Mouse (Mus musculus) CH12.LX (cell line): ENCODE results near the gene Ssbp3. TPM values are rescaled to one million over a fixed set of nuclear protein-coding genes. Genes with fewer than 3 reads are reported as not detected.
A peak's percentile ranks its signal among the peaks of the same experiment; 100 is the strongest.

ENCODE experiments used
- DNase-seq: peaks from one replicate; pipeline ENCODE4 v3.0.0-alpha.2; 2013; ENCODE audit errors: extremely low read depth
- H3K27ac ChIP-seq: 2 replicates; pipeline ENCODE4 v1.5.1; 2012; ENCODE audit warnings: low read depth, mild to moderate bottlenecking, control low read depth, moderate library complexity; ENCODE audit not compliant: insufficient read depth
- H3K27me3 ChIP-seq: replicated peaks from 2 replicates; pipeline ENCODE3; 2012; ENCODE audit warnings: inconsistent platforms
- H3K36me3 ChIP-seq, 2 experiments: replicated peaks in 1 of 2; 2 replicates each; pipeline versions ENCODE3 to v1.6.1; 2012; ENCODE audit warnings: inconsistent platforms in 1 of 2, low read length in 1 of 2, mild to moderate bottlenecking in 1 of 2, mixed read lengths in 1 of 2, moderate library complexity in 1 of 2; ENCODE audit not compliant: control insufficient read depth in 1 of 2, insufficient read depth in 1 of 2
- H3K4me1 ChIP-seq, 2 experiments: 2 replicates each; pipeline ENCODE4 v1.6.1; 2012; ENCODE audit warnings: inconsistent platforms in 1 of 2, moderate library complexity in 1 of 2; ENCODE audit not compliant: insufficient read depth in 2 of 2, control insufficient read depth in 1 of 2
- H3K4me2 ChIP-seq: 2 replicates; pipeline ENCODE4 v1.6.1; 2012; ENCODE audit warnings: low read depth, mild to moderate bottlenecking, control low read depth; ENCODE audit not compliant: poor library complexity, insufficient read depth, severe bottlenecking
- H3K4me3 ChIP-seq, 3 experiments: fragments of 150-350 bp in 1 of 3; sonication (generic) in 1 of 3; replicated peaks in 1 of 3; 2 replicates each; pipeline versions ENCODE3 to v1.5.1; 2011 to 2012; ENCODE audit warnings: low read depth in 2 of 3, low read length in 2 of 3, mild to moderate bottlenecking in 2 of 3, moderate library complexity in 2 of 3, control low read depth in 1 of 3, improper control_type of control experiment in 1 of 3, inconsistent platforms in 1 of 3, mixed read lengths in 1 of 3; ENCODE audit not compliant: poor library complexity in 1 of 3
- H3K79me2 ChIP-seq: replicated peaks from 2 replicates; pipeline ENCODE4 v1.6.1; 2012; ENCODE audit warnings: mild to moderate bottlenecking, moderate library complexity; ENCODE audit not compliant: control insufficient read depth, poor library complexity, insufficient read depth, severe bottlenecking; ENCODE audit errors: extremely low read depth
- H3K9ac ChIP-seq: 2 replicates; pipeline ENCODE4 v1.6.1; 2012; ENCODE audit warnings: low read depth, mild to moderate bottlenecking, control low read depth, moderate library complexity; ENCODE audit not compliant: insufficient read depth
- H3K9me3 ChIP-seq: replicated peaks from 2 replicates; pipeline ENCODE3; 2012; ENCODE audit warnings: low read length, inconsistent platforms, mixed read lengths
- CHD2 ChIP-seq: IDR thresholded peaks from 2 replicates; pipeline ENCODE4 v1.6.1; 2011; ENCODE audit warnings: low read length, improper control_type of control experiment
- E2F4 ChIP-seq: IDR thresholded peaks from 2 replicates; pipeline ENCODE4 v1.6.1; 2011; ENCODE audit warnings: low read depth, low read length, improper control_type of control experiment; ENCODE audit not compliant: insufficient replicate concordance
- EP300 ChIP-seq: IDR thresholded peaks from 2 replicates; pipeline ENCODE4 v1.6.1; 2011; ENCODE audit warnings: low read length, improper control_type of control experiment
- HCFC1 ChIP-seq: IDR thresholded peaks from 2 replicates; pipeline ENCODE4 v1.6.1; 2012; ENCODE audit warnings: low read depth, mild to moderate bottlenecking, inconsistent platforms, low read length, improper control_type of control experiment
- KAT2A ChIP-seq: IDR thresholded peaks from 2 replicates; pipeline ENCODE4 v1.6.1; 2012; ENCODE audit warnings: low read length, improper control_type of control experiment, inconsistent platforms; ENCODE audit not compliant: insufficient replicate concordance
- MAFK ChIP-seq: IDR thresholded peaks from 2 replicates; pipeline ENCODE4 v1.6.1; 2011; ENCODE audit warnings: low read length, improper control_type of control experiment; ENCODE audit not compliant: insufficient replicate concordance
- MEF2A ChIP-seq: IDR thresholded peaks from 2 replicates; pipeline ENCODE4 v1.6.1; 2014; ENCODE audit warnings: low read depth, mild to moderate bottlenecking, inconsistent platforms, low read length, improper control_type of control experiment, borderline replicate concordance
- MXI1 ChIP-seq: IDR thresholded peaks from 2 replicates; pipeline ENCODE4 v1.6.1; 2011; ENCODE audit warnings: mild to moderate bottlenecking, low read depth, low read length, improper control_type of control experiment
- NRF1 ChIP-seq: IDR thresholded peaks from 2 replicates; pipeline ENCODE4 v1.6.1; 2014; ENCODE audit warnings: low read depth, mild to moderate bottlenecking, inconsistent platforms, low read length, improper control_type of control experiment, moderate library complexity
- POLR2A ChIP-seq: IDR thresholded peaks from 2 replicates; pipeline ENCODE4 v1.6.1; 2011; ENCODE audit warnings: low read depth, mild to moderate bottlenecking, improper control_type of control experiment, low read length
- RAD21 ChIP-seq: IDR thresholded peaks from 2 replicates; pipeline ENCODE4 v1.6.1; 2011; ENCODE audit warnings: low read depth, mild to moderate bottlenecking, low read length, improper control_type of control experiment, moderate library complexity
- TCF12 ChIP-seq: IDR thresholded peaks from 2 replicates; pipeline ENCODE4 v1.6.1; 2014; ENCODE audit warnings: low read depth, mild to moderate bottlenecking, inconsistent platforms, low read length, improper control_type of control experiment
- USF2 ChIP-seq: conservative IDR thresholded peaks from 2 replicates; pipeline ENCODE4 v1.6.1; 2011; ENCODE audit warnings: low read depth, low read length, improper control_type of control experiment
- ZC3H11A ChIP-seq: IDR thresholded peaks from 2 replicates; pipeline ENCODE4 v1.6.1; 2012; ENCODE audit warnings: low read depth, mild to moderate bottlenecking, inconsistent platforms, low read length, improper control_type of control experiment
- ZNF384 ChIP-seq: IDR thresholded peaks from 2 replicates; pipeline ENCODE4 v1.6.1; 2012; ENCODE audit warnings: low read depth, low read length, improper control_type of control experiment, inconsistent platforms
- dilution Hi-C: fragments of 300-500 bp; cut with MboI; formaldehyde crosslinking; loops from 2 replicates; pipeline ENCODE4 v1.14.3; 2020; ENCODE audit warnings: low sequenced_read_pairs; ENCODE audit not compliant: extremely low pct_unique_long_range_greater_than_20kb, extremely low pct_ligation_motif_present
- in situ Hi-C: fragments of 300-500 bp; cut with MboI; formaldehyde crosslinking; loops from 3 replicates; pipeline ENCODE4 v1.14.3; 2019; ENCODE audit warnings: low sequenced_read_pairs, low pct_ligation_motif_present, low pct_unique_long_range_greater_than_20kb, mixed read lengths
- polyA plus RNA-seq: library from polyadenylated mRNA; unstranded; fragments of >175 nt; gene quantifications from 2 replicates; pipeline ENCODE4 v1.2.1, GENCODE M21; 2012; ENCODE audit warnings: low read depth; ENCODE audit not compliant: insufficient read length
- total RNA-seq, 2 experiments: library from RNA; depleted of rRNA; stranded (reverse); fragments of 300-350 nt in 1 of 2; fragments of >200 nt in 1 of 2; gene quantifications; 2 replicates each; pipeline ENCODE4 v1.2.3; 2012 to 2014

The Ssbp3 gene
- total and polyA plus RNA-seq, 3 experiments = 32.4 to 129 (median 76.5) TPM

GRCm38 (mm10) chr4:107051889-107052288, 141.4 kb downstream of the Ssbp3 start:
- no peaks in the 10 kb centered on the region for H3K27me3 ChIP-seq
- H3K4me2 ChIP-seq = no peak overlapping the region
- in situ Hi-C loops (no loop called here), dilution Hi-C loops (no loop called here)
- peaks cover 9 to 57% of the 10 kb centered on the region in 2 experiments for H3K4me1 ChIP-seq
- no peak for DNase-seq
- H3K4me3 ChIP-seq = no peak overlapping the region
- H3K27ac ChIP-seq = no peak overlapping the region
- no peaks in the 10 kb centered on the region for H3K9me3 ChIP-seq
- no peak overlapping the region for H3K9ac ChIP-seq
- TF ChIP-seq MAFK (no peak), NRF1 (no peak), E2F4 (no peak), POLR2A (no peak), RAD21 (no peak), ZNF384 (no peak), ZC3H11A (no peak), MXI1 (no peak), CHD2 (no peak)
- peaks cover 26 to 57% of the 10 kb centered on the region in 2 experiments for H3K36me3 ChIP-seq
- H3K79me2 ChIP-seq = no peaks in the 10 kb centered on the region

- TF ChIP-seq USF2 = no peak
- TF ChIP-seq HCFC1 = no peak
- 0 out of 2 replicates have a peak, but pooled peaks have one; percentile 31 for TF ChIP-seq KAT2A
- TF ChIP-seq MEF2A = no peak
- TF ChIP-seq, all 38 proteins: peak for 1
- peak; percentile 69 for DNase-seq
These were observed 142.6 kb downstream of the Ssbp3 start for GRCm38 (mm10) chr4:107052962-107053553.

GRCm38 (mm10) chr4:107056088-107056487, 145.6 kb downstream of the Ssbp3 start:
- no peak overlapping the region for H3K4me3 ChIP-seq
- dilution Hi-C loops (no loop called here), in situ Hi-C loops (no loop called here)
- H3K27ac ChIP-seq = no peak overlapping the region
- H3K79me2 ChIP-seq = no peaks in the 10 kb centered on the region
- peaks cover 7 to 28% of the 10 kb centered on the region in 2 experiments for H3K4me1 ChIP-seq
- H3K4me2 ChIP-seq = no peak overlapping the region
- no peaks in the 10 kb centered on the region for H3K27me3 ChIP-seq
- no peak for DNase-seq
- H3K36me3 ChIP-seq = peaks cover 52 to 67% of the 10 kb centered on the region in 2 experiments
- no peak overlapping the region for H3K9ac ChIP-seq
- TF ChIP-seq HCFC1 (no peak), MEF2A (no peak), TCF12 (no peak), EP300 (no peak)
- no peaks in the 10 kb centered on the region for H3K9me3 ChIP-seq

More at GRCm38 (mm10) chr4:107052962-107053553, 142.6 kb downstream of the Ssbp3 start:
- Histone ChIP-seq H3K4me2 (no peak overlapping the region), H3K36me3 (peaks cover 27 to 58% of the 10 kb centered on the region in 2 experiments), H3K9me3 (no peaks in the 10 kb centered on the region), H3K4me1 (peaks cover 9 to 49% of the 10 kb centered on the region in 2 experiments), H3K9ac (no peak overlapping the region), H3K79me2 (no peaks in the 10 kb centered on the region), H3K27me3 (no peaks in the 10 kb centered on the region), H3K4me3 (no peak overlapping the region), H3K27ac (no peak overlapping the region)
- dilution Hi-C loops = no loop called here
- in situ Hi-C loops = no loop called here
